Mouse (Mus musculus) kidney, embryonic 16.5 days (tissue): ENCODE measurements around the gene Ctnnb1. TPM values are rescaled to one million over a fixed set of nuclear protein-coding genes. Genes with fewer than 3 reads are reported as not detected.
"Not testable (repeated sequence)": the region's sequence is repeated elsewhere in the genome, so short reads cannot be mapped to it uniquely, and the experiment has no call there.

Experiments used
- ATAC-seq: fragments of 200-750 bp; cut with Nextera tagmentation; 2 replicates; pipeline ENCODE4 v1.8.0; 2017; ENCODE audit warnings: moderate TSS enrichment; ENCODE audit not compliant: low FRiP score, low TSS enrichment
- H3K27ac ChIP-seq: fragments of 300-500 bp; sonication (generic); 2 replicates; pipeline ENCODE4 v1.5.1; 2014; ENCODE audit warnings: low read length
- H3K27me3 ChIP-seq: fragments of 300-500 bp; sonication (generic); 2 replicates; pipeline ENCODE4 v1.6.1; 2014; ENCODE audit warnings: low read length, control low read depth, mixed read lengths; ENCODE audit not compliant: insufficient read depth
- H3K36me3 ChIP-seq: fragments of 300-500 bp; sonication (generic); 2 replicates; pipeline ENCODE4 v1.6.1; 2014; ENCODE audit warnings: low read length, control low read depth, mixed read lengths; ENCODE audit not compliant: insufficient read depth
- H3K4me1 ChIP-seq: fragments of 300-500 bp; sonication (generic); 2 replicates; pipeline ENCODE4 v1.6.1; 2014; ENCODE audit warnings: low read length, control low read depth, mixed read lengths; ENCODE audit not compliant: insufficient read depth
- H3K4me2 ChIP-seq: fragments of 300-500 bp; sonication (generic); replicated peaks from 2 replicates; pipeline ENCODE4 v1.6.1; 2014; ENCODE audit warnings: low read depth, low read length
- H3K4me3 ChIP-seq: fragments of 300-500 bp; sonication (generic); 2 replicates; pipeline ENCODE4 v1.5.1; 2014; ENCODE audit warnings: mild to moderate bottlenecking, low read length
- H3K9ac ChIP-seq: fragments of 300-500 bp; sonication (generic); replicated peaks from 2 replicates; pipeline ENCODE4 v1.6.1; 2014; ENCODE audit warnings: low read length
- H3K9me3 ChIP-seq: fragments of 300-500 bp; sonication (generic); 2 replicates; pipeline ENCODE4 v1.6.1; 2016; ENCODE audit warnings: low read length, control low read depth
- WGBS: fragments of 180-500 bp; shearing (Covaris S2); extraction: QIAGEN DNeasy Blood & Tissue Kit; methylation state at CpG from one replicate; pipeline ENCODE4 v1.1.7; 2014; 5-methylcytosine and 5-hydroxymethylcytosine counted together
- polyA plus RNA-seq: library from polyadenylated mRNA; unstranded; fragments of >200 nt; fragmentation: Nextera tagmentation; extraction: Ambion mirVana; gene quantifications from 2 replicates; pipeline ENCODE4 v1.2.1, GENCODE M21; 2015

Ctnnb1 gene
- polyA plus RNA-seq, 1 experiment from 2014 or later: 663 TPM

DNA sequence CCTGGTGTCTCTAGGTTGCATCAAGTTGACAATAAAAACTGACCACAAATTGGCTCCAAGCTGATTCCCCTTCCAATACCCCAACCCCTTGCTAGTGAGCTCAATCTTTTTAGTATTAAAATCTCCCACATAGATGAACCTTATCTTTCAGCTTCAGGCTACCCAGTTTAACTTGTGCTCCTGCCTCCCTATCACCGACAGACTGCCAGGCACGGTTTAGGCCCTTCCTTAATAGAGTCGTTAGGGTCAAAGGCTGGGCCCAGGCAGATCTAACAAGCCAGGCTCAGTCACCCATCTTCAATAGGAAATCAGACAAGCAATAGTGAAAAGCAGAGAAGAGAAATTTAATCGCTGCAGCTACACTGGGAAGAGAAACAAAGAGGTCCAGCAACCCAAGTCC is 31.7 kb upstream of the Ctnnb1 start:
- H3K27ac ChIP-seq: no peak overlapping the region
- peaks cover 36% of the 10 kb centered on the region for H3K4me1 ChIP-seq
- H3K27me3 ChIP-seq: no peaks in the 10 kb centered on the region
- WGBS: 63% methylated on average over 4 of the region's 4 CpGs
- ATAC-seq: no peak
- no peaks in the 10 kb centered on the region for H3K36me3 ChIP-seq
- H3K4me2 ChIP-seq: no peak overlapping the region
- no peak overlapping the region for H3K9ac ChIP-seq
- no peak overlapping the region for H3K4me3 ChIP-seq
- no peaks in the 10 kb centered on the region for H3K9me3 ChIP-seq

DNA sequence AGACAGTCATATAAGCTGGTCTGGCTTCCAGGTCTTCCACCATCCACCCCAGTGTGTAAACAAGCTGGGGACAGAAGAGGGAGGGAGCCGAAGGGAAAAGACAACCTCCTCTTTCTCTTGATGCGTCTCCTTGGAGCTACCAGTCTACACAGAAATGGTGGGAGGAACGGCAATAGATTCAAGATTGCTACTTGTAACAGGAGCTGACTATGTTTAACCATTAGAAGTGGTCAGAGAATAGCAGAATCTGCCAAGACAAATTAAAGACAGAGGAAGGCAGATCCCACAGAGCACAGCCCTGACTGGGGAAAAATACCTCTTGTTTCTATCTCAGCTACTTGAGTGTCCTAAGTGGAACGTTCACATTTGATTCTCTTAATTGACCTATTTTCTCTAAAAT is 29.2 kb upstream of the Ctnnb1 start:
- ATAC-seq: no peak
- no peaks in the 10 kb centered on the region for H3K27me3 ChIP-seq
- H3K4me2 ChIP-seq: no peak overlapping the region
- H3K4me1 ChIP-seq: peaks cover 21% of the 10 kb centered on the region
- no peak overlapping the region for H3K27ac ChIP-seq
- no peaks in the 10 kb centered on the region for H3K9me3 ChIP-seq
- H3K4me3 ChIP-seq: no peak overlapping the region
- 40% methylated on average over 4 of the region's 4 CpGs for WGBS
- no peaks in the 10 kb centered on the region for H3K36me3 ChIP-seq
- no peak overlapping the region for H3K9ac ChIP-seq

DNA sequence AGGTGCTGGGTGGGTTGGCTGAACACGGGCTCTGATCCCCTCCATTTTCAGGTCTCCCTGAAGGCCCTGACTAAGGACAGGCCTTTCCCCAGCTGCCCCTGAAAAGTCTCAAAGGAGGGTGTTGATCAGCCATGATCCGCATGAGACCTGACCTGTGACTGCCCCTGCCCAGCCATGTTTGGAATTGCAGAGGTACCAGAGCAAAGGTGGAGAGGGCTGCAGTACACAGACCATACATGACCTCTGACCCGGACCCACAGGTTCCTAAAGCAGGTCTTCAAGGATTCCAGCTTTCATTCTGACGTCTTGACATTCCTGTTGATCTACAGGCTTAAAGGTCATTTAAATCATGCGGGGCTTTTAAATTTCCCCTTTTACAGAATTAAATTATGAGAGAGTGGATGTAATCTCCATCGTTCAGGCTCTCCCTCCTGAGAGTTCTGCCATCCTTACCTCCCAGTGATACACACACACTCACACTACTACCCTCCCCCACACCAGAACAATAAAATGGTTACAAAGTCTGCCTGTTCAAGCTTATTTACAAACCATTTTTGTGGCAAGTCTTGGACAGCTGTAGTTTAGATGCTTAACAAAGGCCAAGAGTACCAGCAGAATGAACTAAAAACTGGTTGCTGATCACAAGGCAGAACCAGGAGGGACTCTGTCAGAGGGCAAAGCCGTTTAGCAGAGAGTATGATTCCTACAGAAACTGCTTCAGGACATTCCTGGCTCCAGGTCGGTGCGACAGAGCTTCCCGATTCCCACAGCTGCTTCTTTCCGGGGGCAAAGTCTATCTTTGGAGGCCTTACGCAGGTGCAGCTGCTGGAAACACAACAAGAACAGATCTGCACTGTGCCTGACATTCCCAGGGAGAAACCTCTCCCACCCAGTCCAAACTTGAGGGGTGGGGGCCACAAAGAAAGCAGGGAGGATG is 28.4 kb upstream of the Ctnnb1 start:
- peak; percentile 57; the same call in 1 of the 2 replicates for ATAC-seq
- H3K27ac ChIP-seq: peak overlapping the region; percentile 52; the same call in 1 of the 2 replicates
- no peaks in the 10 kb centered on the region for H3K36me3 ChIP-seq

DNA sequence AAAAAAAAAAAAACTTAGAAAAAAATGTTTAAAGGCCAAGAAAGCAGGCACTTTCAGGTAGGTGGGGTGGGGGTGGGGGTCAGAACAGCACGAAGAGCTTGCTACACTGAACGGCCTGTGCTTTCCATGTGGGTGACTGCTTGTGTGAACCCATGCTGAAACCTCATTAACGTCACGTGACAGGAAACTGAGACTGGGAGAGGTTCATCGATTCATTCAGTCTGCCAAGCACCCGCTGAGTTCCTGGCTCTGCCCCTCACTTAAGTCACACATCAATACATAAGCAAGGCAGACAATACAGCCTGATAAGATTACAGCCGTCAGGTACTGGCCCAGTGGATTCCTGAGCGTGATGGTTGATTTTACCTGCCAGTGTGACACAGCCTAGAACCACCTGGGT is 26.5 kb upstream of the Ctnnb1 start:
- no peak overlapping the region for H3K4me3 ChIP-seq
- H3K9ac ChIP-seq: no peak overlapping the region
- no peaks in the 10 kb centered on the region for H3K36me3 ChIP-seq
- peaks cover 6% of the 10 kb centered on the region for H3K4me1 ChIP-seq
- 53% methylated on average over 8 of the region's 8 CpGs for WGBS
- no peaks in the 10 kb centered on the region for H3K27me3 ChIP-seq
- no peak overlapping the region for H3K4me2 ChIP-seq
- H3K9me3 ChIP-seq: no peaks in the 10 kb centered on the region
- H3K27ac ChIP-seq: no peak overlapping the region
- no peak for ATAC-seq

More for the DNA sequence above, 28.4 kb upstream of the Ctnnb1 start:
- Histone ChIP-seq H3K9me3 (no peaks in the 10 kb centered on the region), H3K4me2 (no peak overlapping the region), H3K4me1 (peaks cover 14% of the 10 kb centered on the region), H3K9ac (no peak overlapping the region), H3K4me3 (no peak overlapping the region), H3K27me3 (no peaks in the 10 kb centered on the region)
- 52% methylated on average over 12 of the region's 12 CpGs for WGBS

DNA sequence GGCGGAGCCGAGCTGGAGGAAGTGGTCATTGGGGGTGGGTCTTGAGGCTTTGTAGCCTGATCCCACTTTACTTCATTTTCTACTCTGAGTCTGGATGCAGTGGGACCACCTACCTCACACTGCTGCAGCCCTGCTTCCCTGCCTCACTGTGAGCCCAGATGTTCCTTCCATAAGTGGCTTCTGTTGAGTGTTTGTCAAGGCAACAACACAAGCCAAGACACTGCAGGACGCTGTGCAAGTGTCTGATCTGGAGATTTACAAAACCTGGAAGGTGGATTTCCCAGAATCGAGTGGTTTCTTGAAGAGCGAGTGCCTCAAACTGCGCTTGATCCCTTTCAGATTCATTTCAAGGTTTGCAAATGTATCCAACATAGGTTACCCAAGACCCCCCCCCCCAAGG is 20.6 kb upstream of the Ctnnb1 start:
- Histone ChIP-seq H3K9me3 (no peaks in the 10 kb centered on the region), H3K27ac (no peak overlapping the region), H3K4me2 (no peak overlapping the region), H3K4me1 (no peaks in the 10 kb centered on the region; the same call in 1 of the 2 replicates), H3K36me3 (no peaks in the 10 kb centered on the region), H3K27me3 (no peaks in the 10 kb centered on the region), H3K4me3 (no peak overlapping the region), H3K9ac (no peak overlapping the region)
- WGBS: 84% methylated on average over 6 of the region's 6 CpGs
- ATAC-seq: no peak

DNA sequence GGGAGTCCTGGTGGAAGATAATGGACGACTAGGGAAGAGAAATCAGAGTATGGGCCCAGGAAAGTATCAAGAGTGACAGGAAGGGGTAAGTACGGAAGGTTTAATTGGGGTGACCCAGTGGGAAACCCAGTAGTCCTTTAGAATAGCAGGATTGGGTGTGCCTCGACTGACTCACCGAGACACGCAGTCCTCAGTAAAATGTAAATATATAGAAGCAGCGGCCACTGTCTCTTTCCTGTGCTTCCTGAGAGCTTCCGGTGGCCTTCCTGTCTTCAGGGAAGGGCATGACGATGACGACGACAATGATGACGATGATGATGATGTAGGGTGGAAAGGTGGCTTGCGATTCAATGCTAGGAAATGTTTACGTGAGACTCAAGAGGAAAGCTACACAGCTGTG is 15.9 kb upstream of the Ctnnb1 start:
- Histone ChIP-seq H3K9me3 (peaks cover 3% of the 10 kb centered on the region; the same call in 1 of the 2 replicates), H3K36me3 (no peaks in the 10 kb centered on the region), H3K4me1 (peaks cover 2% of the 10 kb centered on the region; the same call in 1 of the 2 replicates), H3K27me3 (no peaks in the 10 kb centered on the region), H3K4me2 (no peak overlapping the region), H3K27ac (no peak overlapping the region), H3K4me3 (no peak overlapping the region), H3K9ac (no peak overlapping the region)
- 67% methylated on average over 13 of the region's 13 CpGs for WGBS
- no peak for ATAC-seq

DNA sequence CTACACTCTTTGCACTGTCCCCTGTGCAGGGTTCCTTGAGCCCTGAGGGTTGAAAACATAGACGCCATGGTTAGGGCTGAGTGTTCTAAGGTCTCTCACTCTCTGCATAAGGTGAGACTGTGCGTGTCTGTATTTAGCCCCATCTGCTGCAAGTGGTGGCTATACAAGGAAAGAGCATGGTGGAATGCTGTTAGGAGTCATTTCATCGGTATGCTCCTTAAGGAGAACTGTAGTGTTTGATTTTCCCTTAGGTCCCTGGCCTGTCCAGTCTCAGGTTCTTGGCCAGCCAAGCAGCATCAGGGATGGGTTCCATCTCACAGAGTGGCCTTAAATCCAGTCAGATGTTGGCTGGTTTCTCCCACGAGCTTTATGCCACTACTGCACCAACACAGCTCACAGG is 14.6 kb upstream of the Ctnnb1 start:
- peaks cover 15% of the 10 kb centered on the region; the same call in 1 of the 2 replicates for H3K4me1 ChIP-seq
- H3K4me2 ChIP-seq: no peak overlapping the region
- no peak overlapping the region for H3K9ac ChIP-seq
- ATAC-seq: no peak
- 84% methylated on average over 4 of the region's 4 CpGs for WGBS
- H3K9me3 ChIP-seq: peaks cover 3% of the 10 kb centered on the region; the same call in 1 of the 2 replicates
- no peaks in the 10 kb centered on the region for H3K27me3 ChIP-seq
- no peak overlapping the region for H3K4me3 ChIP-seq
- no peaks in the 10 kb centered on the region for H3K36me3 ChIP-seq
- H3K27ac ChIP-seq: peak overlapping the region; percentile 43; the same call in 1 of the 2 replicates

DNA sequence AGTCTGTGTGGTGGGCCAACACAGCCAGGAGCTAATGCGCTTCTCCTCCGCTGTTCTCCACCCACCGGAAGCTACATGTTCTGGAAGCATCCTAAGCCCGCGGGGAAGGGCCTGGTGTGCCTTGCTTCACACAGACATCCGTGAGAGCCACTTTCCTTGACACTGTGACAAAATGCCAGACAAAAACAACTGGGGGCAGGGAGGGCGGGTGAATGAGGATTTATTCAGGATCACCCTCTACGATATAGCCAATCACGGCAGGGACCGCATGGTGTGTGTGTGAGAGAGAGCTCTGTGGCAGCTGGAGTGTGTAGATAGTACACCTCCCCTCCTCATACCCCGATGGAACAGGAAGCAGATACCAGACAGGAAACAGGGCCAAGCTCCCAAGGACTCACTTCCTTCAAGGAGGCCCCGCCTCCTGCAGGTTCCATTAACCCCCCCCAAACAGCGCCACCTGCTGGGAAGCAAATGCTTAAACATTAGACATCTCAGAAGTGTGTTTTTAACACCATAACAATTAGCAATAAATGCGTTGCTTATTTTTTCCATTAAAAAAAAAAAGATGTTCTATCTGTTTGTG is 14.0 kb upstream of the Ctnnb1 start:
- Histone ChIP-seq H3K9me3 (peaks cover 3% of the 10 kb centered on the region; the same call in 1 of the 2 replicates), H3K4me2 (no peak overlapping the region), H3K27ac (peak overlapping the region; percentile 43; the same call in 1 of the 2 replicates), H3K36me3 (no peaks in the 10 kb centered on the region), H3K4me3 (no peak overlapping the region), H3K27me3 (no peaks in the 10 kb centered on the region), H3K4me1 (peaks cover 15% of the 10 kb centered on the region; the same call in 1 of the 2 replicates), H3K9ac (no peak overlapping the region)
- ATAC-seq: 0 out of 2 replicates have a peak, but pooled peaks have one; percentile 39
- WGBS: 86% methylated on average over 14 of the region's 14 CpGs

DNA sequence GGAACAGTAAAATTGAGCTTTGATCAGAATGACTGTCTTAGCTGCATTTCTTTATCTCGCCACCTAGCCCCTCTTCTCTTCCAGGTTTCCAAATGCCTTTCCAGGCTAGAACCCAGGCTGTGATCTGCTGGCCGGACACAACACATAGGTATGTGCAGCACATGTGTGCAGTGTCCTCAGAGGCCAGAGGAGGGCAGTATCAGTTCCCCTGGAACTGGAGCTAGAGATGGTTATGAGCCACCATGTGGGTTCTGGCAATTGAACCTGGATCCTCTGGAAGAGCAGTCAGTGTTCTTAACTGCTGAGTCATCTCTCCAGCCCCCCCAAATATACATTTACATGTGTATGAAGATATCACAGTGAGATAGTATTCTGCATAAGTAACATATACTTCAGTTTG is 11.4 kb upstream of the Ctnnb1 start:
- not testable (repeated sequence) for H3K9ac ChIP-seq, H3K36me3 ChIP-seq, H3K4me2 ChIP-seq, H3K27me3 ChIP-seq, H3K4me3 ChIP-seq, H3K27ac ChIP-seq, H3K9me3 ChIP-seq, ATAC-seq
- H3K4me1 ChIP-seq: peaks cover 15% of the 10 kb centered on the region; the same call in 1 of the 2 replicates
- 100% methylated on average over 2 of the region's 2 CpGs for WGBS
